Mouse (Mus musculus): ENCODE data around the gene Car3. TPM values are rescaled to one million over a fixed set of nuclear protein-coding genes. Genes with fewer than 3 reads are reported as not detected.

Gene Car3
- polyA plus RNA-seq, 1 experiment from 2014 or later = 6.8 TPM

GRCm38 (mm10) chr3:14877251-14877909, 14.1 kb downstream of the Car3 start:
- no peaks in the 10 kb centered on the region for H3K36me3 ChIP-seq
- peaks cover 16% of the 10 kb centered on the region for H3K4me1 ChIP-seq
- WGBS = 42% methylated on average over 7 of the region's 7 CpGs
- no peaks in the 10 kb centered on the region for H3K9me3 ChIP-seq
- no peak overlapping the region for H3K4me3 ChIP-seq
- no peak for ATAC-seq (ENCODE audit: extremely low read depth, insufficient number of reproducible peaks, low FRiP score, low TSS enrichment)
- H3K27ac ChIP-seq (replicated peaks) = peak overlapping the region; percentile 51
- 0 out of 2 replicates have a peak overlapping the region, but pooled peaks have one; percentile 12 for H3K9ac ChIP-seq
- 0 out of 2 replicates have a peak overlapping the region, but pooled peaks have one; percentile 3 for H3K4me2 ChIP-seq
- H3K27me3 ChIP-seq (replicated peaks) = no peaks in the 10 kb centered on the region

GRCm38 (mm10) chr3:14878749-14879223, 15.5 kb downstream of the Car3 start:
- Histone ChIP-seq H3K4me2 (no peak overlapping the region), H3K27ac (replicated peaks) (peak overlapping the region; percentile 53; the same call in 1 of the 2 replicates), H3K27me3 (replicated peaks) (no peaks in the 10 kb centered on the region), H3K4me3 (no peak overlapping the region), H3K36me3 (no peaks in the 10 kb centered on the region), H3K9me3 (no peaks in the 10 kb centered on the region), H3K9ac (no peak overlapping the region), H3K4me1 (peaks cover 16% of the 10 kb centered on the region)
- 58% methylated on average over 6 of the region's 6 CpGs for WGBS
- peak; percentile 58; the same call in 1 of the 2 replicates for ATAC-seq (ENCODE audit: extremely low read depth, insufficient number of reproducible peaks, low FRiP score, low TSS enrichment)

- H3K4me2 ChIP-seq = no peak overlapping the region
- H3K4me3 ChIP-seq = no peak overlapping the region
- H3K4me1 ChIP-seq = peaks cover 16% of the 10 kb centered on the region
- no peaks in the 10 kb centered on the region for H3K36me3 ChIP-seq
- no peaks in the 10 kb centered on the region for H3K27me3 ChIP-seq (replicated peaks)
- no peak overlapping the region for H3K27ac ChIP-seq (replicated peaks)
- no peaks in the 10 kb centered on the region for H3K9me3 ChIP-seq
- ATAC-seq (ENCODE audit: extremely low read depth, insufficient number of reproducible peaks, low FRiP score, low TSS enrichment) = no peak
- no peak overlapping the region for H3K9ac ChIP-seq
- 66% methylated on average over 3 of the region's 3 CpGs for WGBS
These were observed 16.0 kb downstream of the Car3 start for GRCm38 (mm10) chr3:14879293-14879692.

- H3K4me3 ChIP-seq = no peak overlapping the region
- no peak for ATAC-seq (ENCODE audit: extremely low read depth, insufficient number of reproducible peaks, low FRiP score, low TSS enrichment)
- H3K4me2 ChIP-seq = no peak overlapping the region
- H3K36me3 ChIP-seq = no peaks in the 10 kb centered on the region
- peaks cover 16% of the 10 kb centered on the region for H3K4me1 ChIP-seq
- H3K27ac ChIP-seq (replicated peaks) = no peak overlapping the region
- H3K27me3 ChIP-seq (replicated peaks) = no peaks in the 10 kb centered on the region
- 71% methylated on average over 2 of the region's 2 CpGs for WGBS
- H3K9me3 ChIP-seq = no peaks in the 10 kb centered on the region
- no peak overlapping the region for H3K9ac ChIP-seq
These were observed 17.0 kb downstream of the Car3 start for GRCm38 (mm10) chr3:14880277-14880676.

GRCm38 (mm10) chr3:14882005-14882404, 18.7 kb downstream of the Car3 start:
- no peaks in the 10 kb centered on the region for H3K36me3 ChIP-seq
- H3K27me3 ChIP-seq (replicated peaks) = no peaks in the 10 kb centered on the region
- no peak overlapping the region for H3K4me3 ChIP-seq
- no peaks in the 10 kb centered on the region for H3K9me3 ChIP-seq
- no peak overlapping the region for H3K9ac ChIP-seq
- peaks cover 12% of the 10 kb centered on the region for H3K4me1 ChIP-seq
- no peak for ATAC-seq (ENCODE audit: extremely low read depth, insufficient number of reproducible peaks, low FRiP score, low TSS enrichment)
- H3K27ac ChIP-seq (replicated peaks) = no peak overlapping the region
- no peak overlapping the region for H3K4me2 ChIP-seq

- WGBS = 62% methylated on average over 3 of the region's 3 CpGs
- ATAC-seq (ENCODE audit: extremely low read depth, insufficient number of reproducible peaks, low FRiP score, low TSS enrichment) = no peak
- Histone ChIP-seq H3K4me1 (peaks cover 7% of the 10 kb centered on the region), H3K27me3 (replicated peaks) (no peaks in the 10 kb centered on the region), H3K9ac (no peak overlapping the region), H3K36me3 (no peaks in the 10 kb centered on the region), H3K27ac (replicated peaks) (no peak overlapping the region), H3K4me2 (no peak overlapping the region), H3K4me3 (no peak overlapping the region), H3K9me3 (no peaks in the 10 kb centered on the region)
These were observed 19.4 kb downstream of the Car3 start for GRCm38 (mm10) chr3:14882756-14883155.

GRCm38 (mm10) chr3:14884826-14885225, 21.5 kb downstream of the Car3 start:
- Histone ChIP-seq H3K36me3 (no peaks in the 10 kb centered on the region), H3K4me3 (no peak overlapping the region), H3K9ac (no peak overlapping the region), H3K9me3 (no peaks in the 10 kb centered on the region), H3K4me2 (peak overlapping the region; percentile 20; the same call in 1 of the 2 replicates), H3K4me1 (peaks cover 12% of the 10 kb centered on the region), H3K27me3 (replicated peaks) (no peaks in the 10 kb centered on the region), H3K27ac (replicated peaks) (no peak overlapping the region)
- no peak for ATAC-seq (ENCODE audit: extremely low read depth, insufficient number of reproducible peaks, low FRiP score, low TSS enrichment)

- Histone ChIP-seq H3K36me3 (no peaks in the 10 kb centered on the region), H3K4me1 (peaks cover 18% of the 10 kb centered on the region), H3K4me3 (peak within 1 kb of the TSS; percentile 83), H3K9me3 (no peaks in the 10 kb centered on the region), H3K4me2 (peak within 1 kb of the TSS; percentile 74), H3K27me3 (replicated peaks) (no peaks in the 10 kb centered on the region), H3K9ac (peak within 1 kb of the TSS; percentile 91), H3K27ac (replicated peaks) (peak within 1 kb of the TSS; percentile 76)
- WGBS = under 1% methylated on average over 90 of the region's 95 CpGs
- peak; percentile 74 for ATAC-seq (ENCODE audit: extremely low read depth, insufficient number of reproducible peaks, low FRiP score, low TSS enrichment)
These were observed 23.1 kb downstream of the Car3 start, which contains the start of gene Car2 for GRCm38 (mm10) chr3:14886102-14887098. Car2 (plus strand) TSS chr3:14886273.

- no peaks in the 10 kb centered on the region for H3K36me3 ChIP-seq
- H3K4me3 ChIP-seq = peak overlapping the region; percentile 83
- WGBS = 25% methylated on average over 11 of the region's 11 CpGs
- peak overlapping the region; percentile 76 for H3K27ac ChIP-seq (replicated peaks)
- H3K27me3 ChIP-seq (replicated peaks) = no peaks in the 10 kb centered on the region
- peak overlapping the region; percentile 74 for H3K4me2 ChIP-seq
- peak overlapping the region; percentile 91 for H3K9ac ChIP-seq
- no peaks in the 10 kb centered on the region for H3K9me3 ChIP-seq
- H3K4me1 ChIP-seq = peaks cover 19% of the 10 kb centered on the region
- ATAC-seq (ENCODE audit: extremely low read depth, insufficient number of reproducible peaks, low FRiP score, low TSS enrichment) = no peak
These were observed 23.9 kb downstream of the Car3 start for GRCm38 (mm10) chr3:14887134-14887666.

GRCm38 (mm10) chr3:14887686-14888295, 24.5 kb downstream of the Car3 start:
- no peak for ATAC-seq (ENCODE audit: extremely low read depth, insufficient number of reproducible peaks, low FRiP score, low TSS enrichment)
- Histone ChIP-seq H3K27me3 (replicated peaks) (no peaks in the 10 kb centered on the region), H3K4me1 (peaks cover 19% of the 10 kb centered on the region), H3K27ac (replicated peaks) (peak overlapping the region; percentile 26), H3K4me2 (peak overlapping the region; percentile 74), H3K9ac (peak overlapping the region; percentile 34), H3K36me3 (no peaks in the 10 kb centered on the region), H3K4me3 (peak overlapping the region; percentile 83), H3K9me3 (no peaks in the 10 kb centered on the region)
- 49% methylated on average over 10 of the region's 10 CpGs for WGBS

GRCm38 (mm10) chr3:14888549-14888948, 25.2 kb downstream of the Car3 start:
- no peaks in the 10 kb centered on the region for H3K36me3 ChIP-seq
- H3K9me3 ChIP-seq = no peaks in the 10 kb centered on the region
- no peaks in the 10 kb centered on the region for H3K27me3 ChIP-seq (replicated peaks)
- 86% methylated on average over 2 of the region's 2 CpGs for WGBS
- ATAC-seq (ENCODE audit: extremely low read depth, insufficient number of reproducible peaks, low FRiP score, low TSS enrichment) = no peak
- no peak overlapping the region for H3K9ac ChIP-seq
- H3K4me3 ChIP-seq = peak overlapping the region; percentile 83
- H3K4me2 ChIP-seq = peak overlapping the region; percentile 74
- H3K27ac ChIP-seq (replicated peaks) = 0 out of 2 replicates have a peak overlapping the region, but pooled peaks have one; percentile 48
- H3K4me1 ChIP-seq = peaks cover 19% of the 10 kb centered on the region
